Mouse (Mus musculus) heart, postnatal 14 days (tissue): ENCODE measurements around the gene Rpl21. TPM values are rescaled to one million over a fixed set of nuclear protein-coding genes. Genes with fewer than 3 reads are reported as not detected.

Source experiments
- DNase-seq, 2 experiments: peaks; one replicate each; pipeline ENCODE4 v3.0.0; 2021 to 2022
- intact Hi-C: fragments of 180-260 bp; cut with DNase I; formaldehyde crosslinking; loops from one replicate; pipeline ENCODE4 v1.15.1; 2025
- long read RNA-seq, 2 experiments: library from polyadenylated mRNA; stranded (forward); transcript quantifications; one replicate each; pipeline ENCODE4 v2.0.0; 2021
- total RNA-seq, 2 experiments: library from RNA; stranded (reverse); gene quantifications; 2 replicates each; pipeline ENCODE4 v1.2.3; 2021

The Rpl21 gene
- total RNA-seq = 100 to 1,000 TPM; 122 to 126 TPM
- long read RNA-seq, experiment 1, partial matches to known transcripts = 0 of 7 reads
- long read RNA-seq, experiment 1, other reads (novel, unspliced or antisense) = 2 of 7 reads
- long read RNA-seq, experiment 2, partial matches to known transcripts = 1 of 7 reads
- long read RNA-seq, experiment 2, other reads (novel, unspliced or antisense) = 1 of 7 reads

GRCm38 (mm10) chr5:146832769-146833448 lies at the start of gene Rpl21:
Gene Rpl21 (plus strand): TSS chr5:146832890.
- intact Hi-C loops = loop anchor here (2.0 to 5.0 kb wide), 2 partner anchors 38 to 126 kb away; partner anchors contain the start of gene Usp12
- DNase-seq = peak; percentile 93 to 95

GRCm38 (mm10) chr5:146783300-146783699 lies 49.4 kb upstream of the Rpl21 start:
- DNase-seq = no peak
- intact Hi-C loops = no loop called here

- no peak for DNase-seq
- intact Hi-C loops = no loop called here
Measured at GRCm38 (mm10) chr5:146783891-146784290, 48.8 kb upstream of the Rpl21 start.

GRCm38 (mm10) chr5:146786123-146786522 lies 46.6 kb upstream of the Rpl21 start:
- intact Hi-C loops = no loop called here
- DNase-seq = no peak

- DNase-seq = no peak
- intact Hi-C loops = no loop called here
Measured at GRCm38 (mm10) chr5:146789413-146789812, 43.3 kb upstream of the Rpl21 start.

- intact Hi-C loops = loop anchor here (5.0 kb wide), 2 partner anchors 64 to 84 kb away; no protein-coding TSS in a partner anchor
- DNase-seq = no peak
Measured at GRCm38 (mm10) chr5:146790944-146791343, 41.7 kb upstream of the Rpl21 start.

- intact Hi-C loops = loop anchor here (5.0 kb wide), 2 partner anchors 65 to 85 kb away; no protein-coding TSS in a partner anchor
- DNase-seq = no peak
Measured at GRCm38 (mm10) chr5:146792140-146792791, 40.4 kb upstream of the Rpl21 start.

GRCm38 (mm10) chr5:146793630-146794083 lies 39.0 kb upstream of the Rpl21 start:
- DNase-seq = no peak
- intact Hi-C loops = loop anchor here (2.0 to 5.0 kb wide), 4 partner anchors 23 to 86 kb away; partner anchors contain the start of gene Rpl21

- intact Hi-C loops = loop anchor here (2.0 to 5.0 kb wide), 4 partner anchors 23 to 87 kb away; partner anchors contain the start of gene Rpl21
- peak; percentile 42 to 52 for DNase-seq
Measured at GRCm38 (mm10) chr5:146794084-146794852, 38.4 kb upstream of the Rpl21 start.

GRCm38 (mm10) chr5:146794853-146795252 lies 37.8 kb upstream of the Rpl21 start, which contains the start of gene Usp12:
Gene Usp12 (minus strand): TSS chr5:146795006.
- DNase-seq = peak; percentile 99 to 100
- intact Hi-C loops = loop anchor here (1.0 to 5.0 kb wide), 6 partner anchors 24 to 107 kb away; partner anchors contain the start of gene Rpl21

- intact Hi-C loops = loop anchor here (1.0 to 5.0 kb wide), 4 partner anchors 25 to 107 kb away; partner anchors contain the start of gene Rpl21
Measured at GRCm38 (mm10) chr5:146795728-146796127, 37.0 kb upstream of the Rpl21 start.

GRCm38 (mm10) chr5:146798031-146798430 lies 34.7 kb upstream of the Rpl21 start:
- DNase-seq = no peak
- intact Hi-C loops = loop anchor here (5.0 kb wide), 1 partner anchor 104 kb away; no protein-coding TSS in a partner anchor

More at GRCm38 (mm10) chr5:146795728-146796127, 37.0 kb upstream of the Rpl21 start:
- DNase-seq = no peak

GRCm38 (mm10) chr5:146806004-146806430 lies 26.7 kb upstream of the Rpl21 start:
- intact Hi-C loops = no loop called here
- DNase-seq = no peak

GRCm38 (mm10) chr5:146809951-146810350 lies 22.7 kb upstream of the Rpl21 start:
- DNase-seq = no peak
- intact Hi-C loops = no loop called here

- DNase-seq = no peak
- intact Hi-C loops = no loop called here
Measured at GRCm38 (mm10) chr5:146812866-146813265, 19.8 kb upstream of the Rpl21 start.

- DNase-seq = no peak
- intact Hi-C loops = no loop called here
Measured at GRCm38 (mm10) chr5:146813421-146813820, 19.3 kb upstream of the Rpl21 start.

- intact Hi-C loops = no loop called here
- no peak for DNase-seq
Measured at GRCm38 (mm10) chr5:146815394-146815793, 17.3 kb upstream of the Rpl21 start.

GRCm38 (mm10) chr5:146817583-146817982 lies 15.1 kb upstream of the Rpl21 start:
- no peak for DNase-seq
- intact Hi-C loops = no loop called here

- no peak for DNase-seq
- intact Hi-C loops = no loop called here
Measured at GRCm38 (mm10) chr5:146818906-146819623, 13.6 kb upstream of the Rpl21 start.
